Mouse (Mus musculus): Measurements from ENCODE around the gene Ints1. TPM values are rescaled to one million over a fixed set of nuclear protein-coding genes. Genes with fewer than 3 reads are reported as not detected.

Ints1 gene
- total and polyA plus RNA-seq, 3 experiments = 35.1 to 40.9 (median 40.2) TPM

DNA sequence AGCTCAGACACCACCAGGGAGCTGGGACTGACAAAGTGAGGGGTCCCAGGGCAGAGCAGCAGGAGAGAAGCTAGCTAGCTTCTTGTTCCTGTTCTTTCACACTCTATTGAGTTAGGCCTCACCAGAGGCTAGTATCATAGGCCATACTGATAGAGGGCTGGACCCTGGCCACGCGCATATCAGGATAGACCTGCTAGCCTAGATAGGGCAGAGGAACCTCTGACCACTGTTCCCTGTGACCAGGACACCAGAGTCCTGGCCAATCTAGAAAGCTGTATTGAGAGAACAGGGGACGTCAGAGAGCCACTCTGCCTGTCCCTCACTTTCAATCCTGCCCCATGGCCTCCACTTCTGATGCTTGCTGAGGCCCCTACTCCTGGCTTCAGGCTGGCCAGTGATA, 42.6 kb upstream of the Ints1 start:
- TF ChIP-seq CTCF (IDR thresholded peaks at IDR 0.05) (no peak), EP300 (IDR thresholded peaks at IDR 0.05; ENCODE audit: insufficient read depth, low read depth, low read length) (no peak)
- H3K79me2 ChIP-seq (replicated peaks; ENCODE audit: control insufficient read depth, insufficient read depth, low read length) = no peaks in the 10 kb centered on the region
- H3K27me3 ChIP-seq (ENCODE audit: control insufficient read depth, insufficient read depth, low read length) = no peaks in the 10 kb centered on the region
- no peaks in the 10 kb centered on the region for H3K36me3 ChIP-seq (ENCODE audit: control insufficient read depth, insufficient read depth, low read length)
- WGBS = 80% methylated on average over 3 of the region's 3 CpGs
- H3K27ac ChIP-seq = no peak overlapping the region
- intact Hi-C loops (cut with DNase I) = no loop called here
- no peak for DNase-seq
- no peaks in the 10 kb centered on the region for H3K4me1 ChIP-seq (ENCODE audit: control insufficient read depth, insufficient read depth, low read length)
- H3K9ac ChIP-seq (ENCODE audit: low read depth, low read length) = no peak overlapping the region
- H3K4me3 ChIP-seq = no peak overlapping the region

- Histone ChIP-seq H3K4me3 (no peak overlapping the region), H3K79me2 (replicated peaks; ENCODE audit: control insufficient read depth, insufficient read depth, low read length) (no peaks in the 10 kb centered on the region), H3K27me3 (ENCODE audit: control insufficient read depth, insufficient read depth, low read length) (no peaks in the 10 kb centered on the region), H3K27ac (no peak overlapping the region), H3K36me3 (ENCODE audit: control insufficient read depth, insufficient read depth, low read length) (no peaks in the 10 kb centered on the region), H3K4me1 (ENCODE audit: control insufficient read depth, insufficient read depth, low read length) (no peaks in the 10 kb centered on the region), H3K9ac (ENCODE audit: low read depth, low read length) (no peak overlapping the region)
- intact Hi-C loops (cut with DNase I) = loop anchor here (2.0 kb wide), 1 partner anchor 40 kb away; no protein-coding TSS in a partner anchor
- DNase-seq = no peak
- WGBS = 4% methylated on average over 1 of the region's 1 CpGs
- 0 out of 2 replicates have a peak, but pooled peaks have one; percentile 45 for TF ChIP-seq EP300 (IDR thresholded peaks at IDR 0.05; ENCODE audit: insufficient read depth, low read depth, low read length)
- peak; percentile 82 for TF ChIP-seq CTCF (IDR thresholded peaks at IDR 0.05)
- no peak for TF ChIP-seq POLR2A (IDR thresholded peaks at IDR 0.05; ENCODE audit: insufficient read depth, low read depth, low read length)
Measured at GRCm38 (mm10) chr5:139817292-139817691, 41.8 kb upstream of the Ints1 start.

DNA sequence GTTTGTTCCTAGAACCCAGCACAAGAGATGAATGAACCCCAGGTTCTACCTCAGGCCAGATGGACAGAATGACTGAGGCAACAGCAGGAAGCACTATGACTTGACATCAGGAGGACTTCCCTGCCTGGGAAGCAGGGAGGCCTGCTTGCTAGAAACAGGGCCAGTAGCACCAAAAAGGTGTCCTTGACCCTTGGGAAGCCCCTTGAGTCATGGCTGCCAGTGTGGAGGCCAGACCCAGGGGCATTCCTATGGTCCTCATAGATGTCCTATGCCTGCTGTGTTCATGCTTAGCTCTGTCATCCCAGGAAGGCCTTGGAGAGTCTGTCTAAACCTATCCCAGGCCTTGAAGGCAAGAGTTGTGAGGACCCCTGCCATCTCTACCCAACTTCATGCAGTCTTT, 41.0 kb upstream of the Ints1 start:
- DNase-seq = no peak
- Histone ChIP-seq H3K4me1 (ENCODE audit: control insufficient read depth, insufficient read depth, low read length) (no peaks in the 10 kb centered on the region), H3K79me2 (replicated peaks; ENCODE audit: control insufficient read depth, insufficient read depth, low read length) (no peaks in the 10 kb centered on the region), H3K27ac (no peak overlapping the region), H3K36me3 (ENCODE audit: control insufficient read depth, insufficient read depth, low read length) (no peaks in the 10 kb centered on the region), H3K4me3 (no peak overlapping the region), H3K27me3 (ENCODE audit: control insufficient read depth, insufficient read depth, low read length) (no peaks in the 10 kb centered on the region), H3K9ac (ENCODE audit: low read depth, low read length) (no peak overlapping the region)
- TF ChIP-seq CTCF (IDR thresholded peaks at IDR 0.05) = no peak
- intact Hi-C loops (cut with DNase I) = loop anchor here (2.0 kb wide), 1 partner anchor 40 kb away; no protein-coding TSS in a partner anchor

- H3K4me1 ChIP-seq (ENCODE audit: control insufficient read depth, insufficient read depth, low read length) = no peaks in the 10 kb centered on the region
Measured at GRCm38 (mm10) chr5:139815964-139816363, 40.5 kb upstream of the Ints1 start.

GRCm38 (mm10) chr5:139813963-139814381, 38.5 kb upstream of the Ints1 start:
- H3K9ac ChIP-seq (ENCODE audit: low read depth, low read length) = no peak overlapping the region
- no peak overlapping the region for H3K27ac ChIP-seq
- intact Hi-C loops (cut with DNase I) = no loop called here
- no peak overlapping the region for H3K4me3 ChIP-seq
- H3K79me2 ChIP-seq (replicated peaks; ENCODE audit: control insufficient read depth, insufficient read depth, low read length) = no peaks in the 10 kb centered on the region
- H3K4me1 ChIP-seq (ENCODE audit: control insufficient read depth, insufficient read depth, low read length) = no peaks in the 10 kb centered on the region
- no peak for TF ChIP-seq CTCF (IDR thresholded peaks at IDR 0.05)
- no peaks in the 10 kb centered on the region for H3K36me3 ChIP-seq (ENCODE audit: control insufficient read depth, insufficient read depth, low read length)
- DNase-seq = no peak
- WGBS = 30% methylated on average over 13 of the region's 13 CpGs
- no peaks in the 10 kb centered on the region for H3K27me3 ChIP-seq (ENCODE audit: control insufficient read depth, insufficient read depth, low read length)

More at GRCm38 (mm10) chr5:139815964-139816363, 40.5 kb upstream of the Ints1 start:
- Histone ChIP-seq H3K79me2 (replicated peaks; ENCODE audit: control insufficient read depth, insufficient read depth, low read length) (no peaks in the 10 kb centered on the region), H3K9ac (ENCODE audit: low read depth, low read length) (no peak overlapping the region), H3K27ac (no peak overlapping the region), H3K4me3 (no peak overlapping the region), H3K36me3 (ENCODE audit: control insufficient read depth, insufficient read depth, low read length) (no peaks in the 10 kb centered on the region), H3K27me3 (ENCODE audit: control insufficient read depth, insufficient read depth, low read length) (no peaks in the 10 kb centered on the region)
- no peak for TF ChIP-seq POLR2A (IDR thresholded peaks at IDR 0.05; ENCODE audit: insufficient read depth, low read depth, low read length)
- TF ChIP-seq EP300 (IDR thresholded peaks at IDR 0.05; ENCODE audit: insufficient read depth, low read depth, low read length) = no peak
- no peak for TF ChIP-seq CTCF (IDR thresholded peaks at IDR 0.05)
- intact Hi-C loops (cut with DNase I) = loop anchor here (2.0 kb wide), 1 partner anchor 39 kb away; no protein-coding TSS in a partner anchor
- no peak for DNase-seq
- 39% methylated on average over 6 of the region's 6 CpGs for WGBS

- Histone ChIP-seq H3K4me1 (ENCODE audit: control insufficient read depth, insufficient read depth, low read length) (no peaks in the 10 kb centered on the region), H3K27me3 (ENCODE audit: control insufficient read depth, insufficient read depth, low read length) (no peaks in the 10 kb centered on the region), H3K4me3 (no peak overlapping the region), H3K79me2 (replicated peaks; ENCODE audit: control insufficient read depth, insufficient read depth, low read length) (no peaks in the 10 kb centered on the region), H3K27ac (no peak overlapping the region), H3K9ac (ENCODE audit: low read depth, low read length) (no peak overlapping the region), H3K36me3 (ENCODE audit: control insufficient read depth, insufficient read depth, low read length) (no peaks in the 10 kb centered on the region)
- 42% methylated on average over 10 of the region's 10 CpGs for WGBS
- intact Hi-C loops (cut with DNase I) = no loop called here
- TF ChIP-seq EP300 (IDR thresholded peaks at IDR 0.05; ENCODE audit: insufficient read depth, low read depth, low read length) (no peak), CTCF (IDR thresholded peaks at IDR 0.05) (no peak), POLR2A (IDR thresholded peaks at IDR 0.05; ENCODE audit: insufficient read depth, low read depth, low read length) (no peak)
- no peak for DNase-seq
Measured at GRCm38 (mm10) chr5:139813126-139813490, 37.6 kb upstream of the Ints1 start.
